Mouse (Mus musculus) c-Kit-positive CD71-positive TER-119-positive erythroid progenitor cells, embryonic 14.5 days (primary cell): Measurements from ENCODE around the gene Kat6b.
A peak's percentile ranks its signal among the peaks of the same experiment; 100 is the strongest.

Source experiments
- DNase-seq: peaks from one replicate; pipeline ENCODE4 v3.0.0-alpha.2; 2013; ENCODE audit warnings: low spot score

Gene Kat6b

GRCm38 (mm10) chr14:21523234-21523633 lies 42.0 kb downstream of the Kat6b start:
- DNase-seq = no peak

GRCm38 (mm10) chr14:21523851-21524441 lies 42.7 kb downstream of the Kat6b start:
- no peak for DNase-seq

DNA sequence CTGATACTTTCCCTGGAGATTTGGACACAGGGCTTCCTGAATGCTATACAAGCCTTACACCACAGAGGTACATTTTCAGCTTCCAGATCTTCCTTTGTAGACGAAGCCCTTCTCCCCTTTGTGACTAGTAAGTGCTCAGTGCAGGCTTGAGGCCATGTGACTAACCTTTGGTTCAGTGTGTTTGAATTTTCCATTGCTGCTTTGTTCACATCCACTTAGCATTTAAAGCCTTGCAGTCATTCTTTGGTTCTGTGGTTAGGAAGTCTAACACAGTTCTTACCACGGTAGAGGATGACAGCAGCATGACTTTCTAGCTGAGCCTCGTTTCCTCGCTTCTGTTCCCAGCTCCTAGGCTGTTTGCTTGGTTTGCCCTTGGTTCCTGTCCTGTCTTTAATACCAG lies 44.4 kb downstream of the Kat6b start:
- DNase-seq = no peak

DNA sequence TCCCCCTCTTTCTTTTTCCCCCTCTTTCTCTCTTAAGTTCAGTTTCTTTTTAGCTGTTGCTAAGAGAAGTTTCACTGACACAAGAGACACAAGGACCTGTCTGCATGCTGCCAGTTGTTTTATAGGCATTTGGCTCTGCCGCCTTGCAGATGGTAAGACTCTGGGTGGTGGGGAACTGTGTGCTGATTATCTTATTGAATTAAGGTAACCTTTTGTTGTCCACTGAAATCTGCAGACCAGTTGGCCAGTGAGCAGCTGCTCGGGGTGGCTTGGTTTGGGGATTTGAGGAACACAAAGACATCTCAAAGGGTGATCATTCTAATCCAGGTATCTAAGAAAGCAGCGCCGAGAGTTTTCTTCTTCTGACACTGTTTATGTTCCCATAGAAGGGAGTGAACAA lies 52.3 kb downstream of the Kat6b start:
- DNase-seq = no peak

- no peak for DNase-seq
These were observed 52.8 kb downstream of the Kat6b start for GRCm38 (mm10) chr14:21534066-21534465.

GRCm38 (mm10) chr14:21534542-21535272 lies 53.5 kb downstream of the Kat6b start:
- no peak for DNase-seq

DNA sequence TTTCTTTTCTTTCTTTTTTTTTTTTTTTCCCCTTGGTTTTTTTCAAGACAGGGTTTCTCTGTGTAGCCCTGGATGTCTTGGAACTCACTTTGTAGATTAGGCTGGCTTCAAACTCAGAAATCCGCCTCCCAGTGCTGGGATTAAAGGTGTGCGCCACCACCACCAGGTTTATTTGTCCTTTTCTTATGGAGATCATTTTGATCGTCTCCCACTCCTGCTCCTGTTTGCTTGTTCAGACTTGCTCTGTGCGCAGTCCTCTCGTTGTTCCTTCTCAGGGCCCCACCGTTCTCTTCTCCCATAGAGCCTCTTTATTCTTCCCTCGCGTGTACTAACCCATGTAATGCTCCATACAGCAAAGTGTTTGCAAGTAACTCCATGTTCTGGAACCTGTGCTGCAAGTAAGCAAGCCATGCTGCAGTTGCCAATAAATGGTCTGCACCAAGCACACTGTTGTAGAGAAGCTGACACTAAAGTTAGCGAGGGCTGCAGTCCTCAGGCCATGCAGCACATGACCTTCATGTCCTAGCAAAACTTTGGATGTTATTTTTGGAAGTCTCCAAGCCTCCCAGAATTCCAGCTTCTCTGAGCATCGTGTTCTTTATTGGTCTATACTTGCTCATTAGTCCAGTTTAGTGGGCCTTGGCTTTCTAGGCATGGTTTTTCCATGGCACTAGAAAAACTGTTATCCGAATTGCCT lies 55.4 kb downstream of the Kat6b start:
- DNase-seq = no peak

DNA sequence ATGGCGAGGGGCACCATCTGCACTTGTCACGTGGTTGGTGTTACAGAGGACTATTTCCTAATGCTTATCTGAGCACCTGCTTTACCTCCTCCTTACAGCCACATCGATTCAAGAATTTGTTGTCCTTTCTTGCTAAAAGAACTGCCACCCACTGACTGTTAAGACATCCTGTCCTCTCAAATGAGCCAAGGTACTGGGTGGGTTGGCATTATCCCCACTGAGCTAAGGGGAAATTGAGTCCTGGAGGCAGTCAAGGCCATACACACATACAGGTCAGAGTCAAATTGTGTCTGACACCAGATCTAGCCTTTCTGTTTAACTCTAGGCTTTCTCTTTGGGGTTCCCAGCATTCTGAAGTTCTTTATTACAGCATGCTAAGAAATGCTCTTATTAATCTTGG lies 56.6 kb downstream of the Kat6b start:
- no peak for DNase-seq

GRCm38 (mm10) chr14:21539731-21540130 lies 58.5 kb downstream of the Kat6b start:
- DNase-seq = no peak

DNA sequence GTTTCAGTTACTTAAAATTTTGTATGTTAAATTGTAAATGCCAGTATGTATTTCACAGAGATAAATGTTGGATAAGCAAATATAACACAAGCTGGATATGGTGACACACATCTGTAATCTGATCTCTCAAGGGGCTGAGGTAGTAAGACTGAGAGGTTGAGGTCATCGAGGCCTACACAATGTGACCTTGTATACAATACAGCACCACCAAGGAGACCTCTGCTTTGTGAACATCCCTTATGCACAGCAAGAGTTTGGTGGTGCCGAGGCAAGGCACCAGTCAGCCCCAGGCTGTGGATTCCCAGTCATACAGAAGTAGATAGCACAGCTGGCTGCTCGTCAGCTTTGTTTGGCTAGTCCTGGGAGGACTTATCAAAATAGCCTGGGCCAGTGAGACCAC lies 59.1 kb downstream of the Kat6b start:
- no peak for DNase-seq

GRCm38 (mm10) chr14:21545529-21545928 lies 64.3 kb downstream of the Kat6b start:
- DNase-seq = no peak

GRCm38 (mm10) chr14:21546351-21546750 lies 65.1 kb downstream of the Kat6b start:
- DNase-seq = no peak

GRCm38 (mm10) chr14:21547297-21547696 lies 66.1 kb downstream of the Kat6b start:
- DNase-seq = no peak

GRCm38 (mm10) chr14:21547965-21548364 lies 66.7 kb downstream of the Kat6b start:
- DNase-seq = no peak

DNA sequence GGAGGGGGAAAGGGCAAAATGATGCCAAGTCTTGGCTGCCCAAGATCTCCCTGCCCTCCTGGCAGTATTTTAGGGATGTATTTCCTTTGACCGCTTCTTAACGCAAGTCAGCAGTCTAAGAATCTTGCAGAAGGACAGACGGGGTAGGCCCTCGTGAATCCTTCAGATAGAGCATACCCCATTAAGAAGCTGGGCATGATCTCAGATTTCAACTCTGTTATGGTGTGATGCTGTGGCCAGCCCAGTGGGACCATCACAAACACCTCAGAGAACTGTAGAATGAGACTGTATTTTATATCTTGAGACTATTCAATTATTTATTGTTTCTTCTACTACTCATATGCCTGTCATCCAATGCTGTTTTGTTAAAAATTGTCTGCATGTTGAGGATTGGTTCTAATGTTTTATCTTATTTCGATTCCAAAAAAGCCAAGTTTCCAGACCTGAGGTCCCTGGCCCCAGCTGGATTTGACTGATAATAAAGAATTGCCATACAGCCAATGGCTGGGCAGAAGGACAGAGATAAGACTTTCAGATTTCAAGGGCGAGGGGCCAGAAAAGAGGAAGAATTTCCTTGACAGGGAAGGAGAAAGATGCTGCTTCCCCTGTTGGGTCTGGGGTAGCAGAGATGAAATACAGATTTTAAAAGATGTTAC lies 67.8 kb downstream of the Kat6b start:
- DNase-seq = peak; percentile 68

DNA sequence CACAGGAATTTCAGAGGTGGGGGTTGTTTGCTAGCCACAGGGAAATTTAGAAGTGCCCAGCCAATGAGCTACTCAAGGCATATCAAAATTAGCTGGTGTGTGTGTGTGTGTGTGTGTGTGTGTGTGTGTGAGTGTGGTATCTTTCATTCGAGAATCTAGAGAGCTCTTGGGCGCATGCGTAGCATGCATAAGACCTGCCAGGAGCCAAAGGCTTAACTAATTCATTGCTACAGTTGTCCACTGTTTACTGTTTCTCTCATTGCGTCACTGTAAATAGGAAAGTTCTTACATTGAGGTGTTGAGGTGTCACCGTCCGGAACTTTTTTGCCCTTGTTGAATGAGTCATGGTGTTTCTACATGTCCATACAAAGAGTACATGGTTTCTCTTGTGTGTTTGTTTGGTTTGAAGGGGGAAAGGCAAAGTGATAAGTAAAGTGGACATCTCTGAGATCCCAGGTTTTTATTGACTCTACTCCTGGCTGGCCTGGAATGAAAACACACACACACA lies 68.4 kb downstream of the Kat6b start:
- DNase-seq = peak; percentile 40

DNA sequence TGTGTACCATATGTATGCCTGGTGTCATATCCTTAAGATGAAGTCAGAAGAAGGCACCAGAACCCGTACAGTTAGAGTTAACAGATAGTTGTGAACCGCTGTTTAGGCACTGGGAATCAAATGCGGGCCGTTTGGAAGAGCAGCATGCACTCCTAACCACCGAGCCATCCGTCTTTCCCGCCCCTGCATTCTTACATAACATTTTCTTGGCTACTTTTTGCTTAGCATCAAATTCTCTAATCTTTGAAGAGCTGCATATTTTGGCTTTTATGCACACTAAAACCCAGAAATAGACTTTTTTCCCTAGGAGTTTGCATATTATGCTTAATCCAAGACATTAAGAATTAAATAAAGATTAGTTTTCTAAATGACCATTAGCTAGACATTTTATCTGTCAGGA lies 69.3 kb downstream of the Kat6b start:
- no peak for DNase-seq

GRCm38 (mm10) chr14:21551655-21552054 lies 70.4 kb downstream of the Kat6b start:
- no peak for DNase-seq

- no peak for DNase-seq
These were observed 71.7 kb downstream of the Kat6b start for GRCm38 (mm10) chr14:21552958-21553357.

DNA sequence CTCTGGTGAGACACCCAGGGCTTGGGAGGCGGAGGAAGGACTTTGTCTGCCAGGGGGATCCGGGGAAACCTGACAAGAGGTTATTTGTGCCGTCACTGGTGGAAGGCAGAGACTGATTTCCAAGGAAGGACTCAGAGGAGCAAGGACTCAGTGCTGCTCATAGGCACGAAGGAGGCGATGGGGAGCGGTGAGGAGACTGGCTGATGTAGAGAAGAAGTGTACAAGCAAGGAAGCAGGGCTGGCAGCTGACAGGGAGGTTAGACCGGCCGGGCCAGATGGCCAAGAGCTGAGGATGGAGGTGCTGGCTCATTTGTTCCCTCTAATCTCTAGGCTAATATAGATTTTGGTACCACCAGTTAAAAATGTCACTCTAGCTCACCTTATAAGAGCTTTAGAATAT lies 72.8 kb downstream of the Kat6b start:
- DNase-seq = no peak

DNA sequence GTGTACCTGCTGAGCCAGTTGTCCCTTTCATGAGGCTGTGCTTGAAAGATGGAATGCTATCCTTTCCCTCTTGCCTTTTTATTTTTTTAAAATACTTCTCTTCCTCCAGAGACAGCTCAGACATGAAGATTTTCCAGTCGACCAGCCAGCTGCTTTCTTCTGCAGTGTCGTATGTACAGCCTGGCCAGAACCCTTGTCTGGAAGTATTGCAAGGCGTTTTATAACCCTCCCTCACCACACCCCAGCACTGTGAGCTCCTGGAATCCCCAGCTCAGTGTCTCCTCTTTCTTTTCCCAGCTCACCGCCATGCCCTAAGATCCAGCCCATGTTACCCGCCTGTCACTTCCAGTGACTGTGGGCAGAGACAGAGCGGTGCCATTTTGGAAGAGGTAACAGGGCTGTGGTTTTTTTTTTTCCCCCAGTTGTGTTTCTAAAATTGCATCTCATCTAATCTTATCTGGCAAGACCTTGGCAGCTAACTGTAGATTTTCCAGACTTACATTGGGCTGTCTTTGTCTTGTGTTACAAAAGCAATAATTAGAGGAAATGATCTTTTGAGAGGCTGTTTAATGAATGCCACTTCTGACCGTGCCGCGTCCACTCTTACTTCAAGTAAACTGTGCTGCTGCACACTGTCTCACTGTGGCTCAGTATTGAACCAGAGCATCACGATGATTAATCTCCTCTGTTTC lies 77.4 kb downstream of the Kat6b start:
- no peak for DNase-seq

DNA sequence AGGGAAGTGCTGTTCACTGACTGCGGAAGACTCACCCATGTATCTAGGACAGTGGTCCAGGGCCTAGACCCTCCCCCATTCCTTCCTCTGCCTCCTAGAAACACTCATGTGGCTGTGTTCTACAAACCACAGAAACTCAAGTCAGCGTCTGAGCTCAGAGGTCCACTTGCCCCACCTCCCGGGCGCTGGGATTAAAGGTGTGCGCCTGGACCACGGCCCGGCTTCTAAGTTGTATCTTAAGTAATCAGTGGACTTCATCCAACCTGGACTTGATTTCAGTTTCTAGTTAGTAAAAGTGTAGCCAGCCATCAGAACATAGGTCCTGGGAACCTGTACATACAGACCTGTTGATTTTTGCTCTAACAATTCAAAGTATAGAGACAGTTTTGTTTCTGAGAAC lies 78.2 kb downstream of the Kat6b start:
- no peak for DNase-seq
